Mouse (Mus musculus) myocyte (in vitro differentiated cells): ENCODE measurements around the gene Smyd3.

Experiments used
- CEBPB ChIP-seq: IDR thresholded peaks from 2 replicates; pipeline ENCODE4 v1.6.1; 2011; ENCODE audit warnings: mild to moderate bottlenecking, moderate library complexity; ENCODE audit not compliant: poor library complexity, insufficient read depth, severe bottlenecking
- E2F4 ChIP-seq: IDR thresholded peaks from one replicate; pipeline ENCODE4 v1.6.1; 2011; ENCODE audit warnings: mild to moderate bottlenecking, control low read depth, moderate library complexity; ENCODE audit not compliant: insufficient read depth
- MAX ChIP-seq: IDR thresholded peaks from one replicate; pipeline ENCODE4 v1.6.1; 2011; ENCODE audit warnings: low read depth, mild to moderate bottlenecking, control low read depth
- MYOD1 ChIP-seq, 3 experiments: IDR thresholded peaks; one replicate each; pipeline ENCODE4 v1.6.1; 2011; ENCODE audit warnings: control low read depth in 2 of 3, low read depth in 2 of 3, mild to moderate bottlenecking in 2 of 3, moderate library complexity in 1 of 3; ENCODE audit not compliant: insufficient read length in 2 of 3, control insufficient read depth in 1 of 3
- MYOG ChIP-seq, 3 experiments: IDR thresholded peaks; one replicate each; pipeline ENCODE4 v1.6.1; 2011; ENCODE audit warnings: control low read depth in 2 of 3, low read depth in 2 of 3, mild to moderate bottlenecking in 2 of 3; ENCODE audit not compliant: insufficient read length in 2 of 3, control insufficient read depth in 1 of 3, insufficient read depth in 1 of 3
- POLR2A ChIP-seq: IDR thresholded peaks from one replicate; pipeline ENCODE4 v1.6.1; 2011; ENCODE audit warnings: low read depth, mild to moderate bottlenecking, control low read depth, moderate library complexity; ENCODE audit not compliant: insufficient read length
- POLR2AphosphoS2 ChIP-seq: IDR thresholded peaks from one replicate; pipeline ENCODE4 v1.6.1; 2011; ENCODE audit warnings: low read depth, control low read depth; ENCODE audit not compliant: insufficient read length
- REST ChIP-seq: IDR thresholded peaks from one replicate; pipeline ENCODE4 v1.6.1; 2011; ENCODE audit warnings: mild to moderate bottlenecking, control low read depth, moderate library complexity; ENCODE audit not compliant: insufficient read depth, insufficient read length
- SRF ChIP-seq: IDR thresholded peaks from one replicate; pipeline ENCODE4 v1.6.1; 2011; ENCODE audit warnings: low read depth; ENCODE audit not compliant: control insufficient read depth, insufficient read length
- TCF12 ChIP-seq: IDR thresholded peaks from one replicate; pipeline ENCODE4 v1.6.1; 2011; ENCODE audit warnings: mild to moderate bottlenecking, control low read depth; ENCODE audit not compliant: poor library complexity, insufficient read depth, severe bottlenecking
- TCF3 ChIP-seq: IDR thresholded peaks from one replicate; pipeline ENCODE4 v1.6.1; 2011; ENCODE audit warnings: low read depth, control low read depth; ENCODE audit not compliant: insufficient read length
- USF1 ChIP-seq: IDR thresholded peaks from one replicate; pipeline ENCODE4 v1.6.1; 2011; ENCODE audit warnings: low read depth, mild to moderate bottlenecking, control low read depth, moderate library complexity

- TF ChIP-seq POLR2A (no peak), USF1 (no peak), E2F4 (no peak), CEBPB (no peak), TCF12 (no peak), MAX (no peak), SRF (no peak), MYOG (IDR thresholded peaks at IDR 0.05; ENCODE audit: control insufficient read depth in 1 of 3, insufficient read depth in 1 of 3, insufficient read length in 2 of 3, low read depth in 2 of 3) (no peak), REST (no peak), MYOD1 (IDR thresholded peaks at IDR 0.05; ENCODE audit: control insufficient read depth in 1 of 3, insufficient read length in 2 of 3, low read depth in 2 of 3) (no peak), TCF3 (no peak), POLR2AphosphoS2 (no peak)
These were observed 457.5 kb downstream of the Smyd3 start for GRCm38 (mm10) chr1:179060113-179060955.
